Mouse (Mus musculus) kidney, postnatal 0 days (tissue): ENCODE measurements at regions not wholly inside any gene's neighbourhood (a gene's known extent, or its start where the extent isn't known, plus 50 kb on each side); places are given as distances from the start of the nearest gene placed in this dataset.
A peak's percentile ranks its signal among the peaks of the same experiment; 100 is the strongest.

ENCODE experiments used
- ATAC-seq: fragments of 200-750 bp; cut with Nextera tagmentation; replicated peaks from 2 replicates; pipeline ENCODE4 v1.8.0; 2017; ENCODE audit warnings: low read depth, moderate number of reproducible peaks, moderate TSS enrichment, moderate library complexity; ENCODE audit not compliant: low FRiP score
- DNase-seq: peaks from one replicate; pipeline ENCODE4 v3.0.0-alpha.2; 2016; ENCODE audit warnings: low spot score
- H3K27ac ChIP-seq: fragments of 300-500 bp; sonication (generic); 2 replicates; pipeline ENCODE4 v1.5.1; 2014; ENCODE audit warnings: mild to moderate bottlenecking
- H3K27me3 ChIP-seq: fragments of 300-500 bp; sonication (generic); 2 replicates; pipeline ENCODE4 v1.6.1; 2014; ENCODE audit warnings: low read length, mixed read lengths; ENCODE audit not compliant: insufficient read depth
- H3K36me3 ChIP-seq: fragments of 300-500 bp; sonication (generic); 2 replicates; pipeline ENCODE4 v1.6.1; 2014; ENCODE audit warnings: low read length, mixed read lengths; ENCODE audit not compliant: insufficient read depth
- H3K4me1 ChIP-seq: fragments of 300-500 bp; sonication (generic); replicated peaks from 2 replicates; pipeline ENCODE4 v1.6.1; 2014; ENCODE audit warnings: antibody characterized with exemption, low read length, mixed read lengths; ENCODE audit not compliant: insufficient read depth
- H3K4me2 ChIP-seq: fragments of 300-500 bp; sonication (generic); 2 replicates; pipeline ENCODE4 v1.6.1; 2014; ENCODE audit warnings: mild to moderate bottlenecking, low read length, moderate library complexity, mixed read lengths
- H3K4me3 ChIP-seq: fragments of 300-500 bp; sonication (generic); replicated peaks from 2 replicates; pipeline ENCODE4 v1.5.1; 2014; ENCODE audit warnings: low read depth, low read length
- H3K9ac ChIP-seq: fragments of 300-500 bp; sonication (generic); 2 replicates; pipeline ENCODE4 v1.6.1; 2014; ENCODE audit warnings: low read depth, low read length
- H3K9me3 ChIP-seq: fragments of 300-500 bp; sonication (generic); replicated peaks from 2 replicates; pipeline ENCODE4 v1.6.1; 2016; ENCODE audit warnings: low read length, inconsistent platforms, mixed read lengths
- CTCF ChIP-seq: IDR thresholded peaks from 2 replicates; pipeline ENCODE4 v1.5.1; 2016; ENCODE audit warnings: antibody characterized with exemption, low read depth, mild to moderate bottlenecking, moderate library complexity
- WGBS: fragments of 180-500 bp; shearing (Covaris S2); extraction: QIAGEN DNeasy Blood & Tissue Kit; methylation state at CpG from one replicate; pipeline ENCODE4 v1.1.7; 2014; 5-methylcytosine and 5-hydroxymethylcytosine counted together

DNA sequence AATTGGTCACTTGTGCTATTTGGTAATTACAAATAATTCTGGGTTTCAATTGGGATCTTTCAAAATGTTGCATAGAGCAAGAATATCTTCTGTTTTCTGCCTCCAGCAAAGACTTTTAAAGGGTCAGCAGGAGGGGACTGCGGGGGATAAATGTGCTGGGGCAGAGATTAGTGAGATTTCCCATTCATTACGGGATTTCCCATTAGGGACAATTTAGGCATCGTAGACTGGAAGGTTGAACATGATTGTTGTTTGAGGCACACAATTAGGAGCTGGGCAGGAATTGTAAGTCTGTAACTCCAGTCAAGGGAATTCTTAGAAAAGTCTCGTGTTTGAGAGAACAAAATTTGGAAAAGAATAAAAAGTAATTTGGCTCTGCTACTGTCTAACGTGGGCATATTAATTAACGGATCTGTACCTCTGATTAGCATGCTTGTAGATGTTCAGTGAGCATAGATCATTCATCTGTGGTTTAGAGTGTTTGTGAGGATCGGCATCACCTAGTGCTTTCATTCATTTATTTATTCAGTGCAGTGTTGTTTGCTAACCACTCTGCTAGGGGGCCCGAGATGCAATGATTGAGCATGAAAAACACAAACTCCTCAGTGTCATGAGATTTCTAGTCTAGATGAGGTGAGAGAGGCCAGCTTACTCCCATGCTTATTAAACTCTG lies 341.9 kb upstream of the Slc30a5 start:
- Histone ChIP-seq H3K9ac (no peak overlapping the region), H3K4me2 (no peak overlapping the region), H3K27me3 (no peaks in the 10 kb centered on the region), H3K4me1 (no peaks in the 10 kb centered on the region), H3K4me3 (no peak overlapping the region), H3K36me3 (no peaks in the 10 kb centered on the region), H3K9me3 (no peaks in the 10 kb centered on the region), H3K27ac (no peak overlapping the region)
- ATAC-seq (no peak), DNase-seq (no peak)
- no peak for TF ChIP-seq CTCF
- 82% methylated on average over 8 of the region's 8 CpGs for WGBS

DNA sequence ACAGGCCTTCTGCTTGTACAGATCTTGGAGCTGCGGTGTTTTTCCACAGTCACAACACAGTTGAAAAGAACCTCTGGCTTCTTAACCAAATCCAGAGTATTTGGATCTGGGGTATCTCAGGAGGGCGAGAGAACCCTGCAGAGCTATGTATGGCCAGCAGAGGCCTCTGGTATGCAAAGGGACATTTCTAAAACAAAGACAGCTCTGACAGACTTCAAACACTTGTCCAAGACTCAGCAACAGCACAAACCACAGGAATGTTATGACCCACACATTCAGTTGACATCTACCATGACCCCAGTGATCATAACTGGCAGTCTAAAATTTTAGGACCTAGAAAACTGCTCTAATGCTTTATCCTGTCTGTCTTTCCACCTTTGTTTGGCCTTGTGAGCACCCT lies 328.5 kb upstream of the Slc30a5 start:
- no peak for ATAC-seq
- peak; percentile 57 for DNase-seq
- 68% methylated on average over 2 of the region's 2 CpGs for WGBS

DNA sequence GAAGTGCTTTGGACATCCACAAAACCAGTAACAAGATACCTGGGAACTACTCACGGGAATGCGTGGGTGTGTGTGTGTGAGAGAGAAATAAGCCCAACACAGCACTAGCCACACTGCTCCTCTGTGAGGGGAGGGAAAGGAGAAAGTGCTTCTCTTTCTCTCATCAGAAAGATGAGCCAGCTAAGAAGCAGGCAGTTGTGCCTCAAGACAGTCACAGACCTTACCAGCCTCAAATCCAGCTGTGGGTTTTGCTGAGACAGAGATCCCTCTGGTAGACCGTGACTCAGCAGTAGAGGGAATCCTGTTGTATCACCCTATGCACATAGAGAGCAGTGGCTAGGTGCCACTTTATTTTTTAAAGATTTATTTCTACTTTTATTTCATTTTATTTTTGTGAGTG lies 326.7 kb upstream of the Slc30a5 start:
- Histone ChIP-seq H3K36me3 (no peaks in the 10 kb centered on the region), H3K9me3 (no peaks in the 10 kb centered on the region), H3K27ac (no peak overlapping the region), H3K27me3 (no peaks in the 10 kb centered on the region), H3K4me1 (no peaks in the 10 kb centered on the region), H3K9ac (no peak overlapping the region), H3K4me2 (no peak overlapping the region), H3K4me3 (no peak overlapping the region)
- peak; percentile 36 for DNase-seq
- no peak for TF ChIP-seq CTCF
- WGBS, result 55% methylated on average over 3 of the region's 3 CpGs
- ATAC-seq, result no peak

More for the DNA sequence above, 328.5 kb upstream of the Slc30a5 start:
- no peaks in the 10 kb centered on the region for H3K9me3 ChIP-seq
- no peak overlapping the region for H3K27ac ChIP-seq
- no peaks in the 10 kb centered on the region for H3K36me3 ChIP-seq
- no peaks in the 10 kb centered on the region for H3K4me1 ChIP-seq
- no peak overlapping the region for H3K9ac ChIP-seq
- H3K27me3 ChIP-seq, result no peaks in the 10 kb centered on the region
- no peak overlapping the region for H3K4me3 ChIP-seq
- H3K4me2 ChIP-seq, result no peak overlapping the region
- TF ChIP-seq CTCF, result peak; percentile 67

DNA sequence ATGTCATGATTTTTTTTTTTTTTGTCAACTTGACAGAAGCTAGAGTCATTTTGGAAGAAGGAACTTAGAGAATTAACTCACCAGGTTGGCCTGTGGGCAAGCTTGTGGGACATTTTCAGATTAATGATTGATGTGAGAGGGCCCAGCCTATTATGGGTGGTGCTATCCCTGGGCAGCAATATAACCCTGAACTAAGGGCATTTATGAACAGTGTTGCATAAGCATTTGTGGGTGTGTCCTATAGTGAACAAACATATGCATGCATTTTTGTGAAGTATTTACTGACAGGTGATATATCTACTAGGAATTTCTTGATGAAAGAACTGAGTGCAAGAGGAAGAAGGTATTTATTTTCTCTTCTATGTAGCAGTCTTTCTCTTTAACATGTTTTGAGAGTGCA lies 320.5 kb upstream of the Slc30a5 start:
- TF ChIP-seq CTCF, result no peak
- no peaks in the 10 kb centered on the region for H3K9me3 ChIP-seq
- H3K9ac ChIP-seq, result no peak overlapping the region
- H3K27me3 ChIP-seq, result no peaks in the 10 kb centered on the region
- ATAC-seq (no peak), DNase-seq (no peak)
- H3K27ac ChIP-seq, result no peak overlapping the region
- no peak overlapping the region for H3K4me2 ChIP-seq
- H3K36me3 ChIP-seq, result no peaks in the 10 kb centered on the region
- no peak overlapping the region for H3K4me3 ChIP-seq
- no peaks in the 10 kb centered on the region for H3K4me1 ChIP-seq

DNA sequence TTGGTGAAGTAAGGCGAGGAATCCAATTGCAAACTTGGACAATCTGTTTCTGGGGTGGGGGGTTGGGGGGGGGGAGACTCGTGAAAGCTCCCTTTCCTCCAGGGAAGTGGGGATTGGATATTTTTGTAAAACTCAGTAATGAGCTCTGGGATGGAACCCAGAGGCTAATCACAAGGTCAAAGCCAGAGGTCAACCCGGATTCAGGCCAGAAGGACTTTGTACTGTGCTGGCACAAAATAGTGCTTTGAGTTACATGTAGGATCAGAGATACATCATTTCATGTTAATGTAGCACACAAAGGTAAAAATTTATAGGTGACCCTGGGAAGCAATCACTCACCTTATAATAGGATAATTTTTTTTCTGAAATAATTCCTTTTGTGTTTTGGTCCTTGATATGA lies 309.5 kb upstream of the Slc30a5 start:
- H3K4me3 ChIP-seq, result no peak overlapping the region
- no peaks in the 10 kb centered on the region for H3K36me3 ChIP-seq
- no peaks in the 10 kb centered on the region for H3K9me3 ChIP-seq
- DNase-seq (no peak), ATAC-seq (no peak)
- 62% methylated on average over 3 of the region's 3 CpGs for WGBS
- H3K27ac ChIP-seq, result no peak overlapping the region
- no peaks in the 10 kb centered on the region for H3K27me3 ChIP-seq
- H3K4me1 ChIP-seq, result no peaks in the 10 kb centered on the region
- H3K9ac ChIP-seq, result no peak overlapping the region
- H3K4me2 ChIP-seq, result no peak overlapping the region
- no peak for TF ChIP-seq CTCF

DNA sequence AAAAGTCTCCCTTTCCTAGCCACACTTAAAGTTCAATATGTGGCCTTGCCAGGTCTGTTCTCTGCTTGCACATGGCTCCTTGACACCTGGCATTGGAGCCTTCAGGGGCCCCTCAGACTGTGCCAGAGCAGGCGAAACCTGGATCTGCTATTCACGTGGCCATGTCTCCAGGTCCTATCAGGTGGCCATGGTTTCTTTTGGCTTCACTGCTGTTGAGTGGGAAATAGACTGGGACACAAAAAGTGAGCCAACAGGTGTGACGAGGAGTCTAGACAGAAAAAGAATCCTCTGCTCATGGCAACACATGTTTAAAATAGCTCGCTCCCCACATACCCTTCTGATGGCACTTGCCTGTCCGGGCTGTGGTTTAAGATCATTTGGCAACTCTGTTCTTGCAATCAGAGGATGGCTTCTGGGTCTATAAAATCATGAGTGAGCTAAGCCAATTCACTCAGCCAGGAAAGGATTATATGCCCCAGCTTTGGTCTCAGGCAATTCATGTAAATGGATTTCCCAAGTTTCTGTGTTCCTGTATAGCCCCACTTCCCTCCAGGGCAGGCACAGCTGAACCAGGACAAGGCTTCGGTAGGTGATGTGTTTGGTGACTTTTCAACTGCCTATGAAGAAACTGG lies 309.0 kb upstream of the Slc30a5 start:
- no peak for DNase-seq

More for the DNA sequence above, 309.0 kb upstream of the Slc30a5 start:
- Histone ChIP-seq H3K4me1 (no peaks in the 10 kb centered on the region), H3K27me3 (no peaks in the 10 kb centered on the region), H3K4me3 (no peak overlapping the region), H3K9ac (no peak overlapping the region), H3K4me2 (no peak overlapping the region), H3K27ac (no peak overlapping the region), H3K36me3 (no peaks in the 10 kb centered on the region), H3K9me3 (no peaks in the 10 kb centered on the region)
- no peak for ATAC-seq
- WGBS, result 82% methylated on average over 6 of the region's 6 CpGs
- no peak for TF ChIP-seq CTCF
